ENCODE assay signal across 24 mouse cellular contexts in the genomic region with DNA sequence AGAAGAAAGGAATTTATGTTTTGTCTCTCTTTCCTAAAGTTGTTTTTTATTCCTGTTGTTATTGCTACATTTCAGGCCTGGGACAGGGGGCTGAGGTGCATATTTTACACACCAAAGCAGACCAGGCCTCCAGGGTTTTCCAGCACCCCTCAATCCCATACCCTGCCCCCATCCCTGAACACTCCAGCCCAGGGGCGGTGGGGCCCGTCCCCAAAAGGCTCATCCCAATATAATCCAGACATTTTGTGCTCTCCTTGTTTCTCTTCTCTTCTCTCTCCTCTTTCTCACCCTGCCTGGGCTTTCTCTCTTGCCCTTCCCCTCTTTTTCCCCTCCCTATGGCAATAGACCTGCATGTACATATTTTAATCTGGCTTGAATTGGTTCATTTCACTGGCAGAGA.
"Had no signal": no experiment of that assay in that cellular context is flagged by ENCODE, and none has a peak within 500 bp of the region (broad histone marks: within the 10 kb centered on the region; RNA-seq: fewer than 3 reads in every experiment).

No protein-coding gene starts in this region.

- ATAC-seq: hindbrain, embryonic 16.5 days; inflammation-experienced regulatory T-cells, adult 6 months; intestine, postnatal 0 days; liver, embryonic 12.5 days had no signal

- H3K27me3 ChIP-seq: heart, embryonic 13.5 days; heart, embryonic 15.5 days; hindbrain, embryonic 12.5 days; limb, embryonic 15.5 days; liver, embryonic 12.5 days had no signal

- H3K9ac ChIP-seq: heart, embryonic 13.5 days; heart, embryonic 15.5 days; hindbrain, embryonic 12.5 days; hindbrain, embryonic 14.5 days; limb, embryonic 15.5 days; liver, embryonic 12.5 days; liver, embryonic 14.5 days had no signal

- DNase-seq: gastrocnemius, adult 2 months; gastrocnemius, postnatal 10 days; gastrocnemius, postnatal 25 days; heart, adult 2 months; heart, postnatal 14 days; heart, postnatal 4 days; kidney, adult 18-20 months; kidney, adult 8-10 months; kidney, postnatal 36 days; layer of hippocampus, adult 9-11 months; layer of hippocampus, postnatal 36 days; lung, adult 18-20 months had no signal

- H3K4me1 ChIP-seq: heart, embryonic 13.5 days; heart, embryonic 15.5 days; liver, embryonic 12.5 days had no signal

- H3K27ac ChIP-seq: gastrocnemius, adult 2 months; heart, adult 2 months; heart, embryonic 13.5 days; heart, embryonic 15.5 days; hindbrain, embryonic 10.5 days; hindbrain, embryonic 12.5 days; hindbrain, embryonic 14.5 days; kidney, postnatal 0 days; limb, embryonic 15.5 days; liver, embryonic 12.5 days; liver, embryonic 14.5 days had no signal

- H3K4me2 ChIP-seq: heart, embryonic 13.5 days; heart, embryonic 15.5 days; hindbrain, embryonic 12.5 days; hindbrain, embryonic 14.5 days; limb, embryonic 15.5 days; liver, embryonic 12.5 days had no signal

- H3K9me3 ChIP-seq: heart, embryonic 15.5 days; hindbrain, embryonic 10.5 days; limb, embryonic 15.5 days had no signal

- H3K4me3 ChIP-seq: gastrocnemius, adult 2 months; heart, adult 2 months; heart, embryonic 13.5 days; heart, embryonic 15.5 days; hindbrain, embryonic 10.5 days; hindbrain, embryonic 12.5 days; limb, embryonic 15.5 days; liver, embryonic 12.5 days had no signal

- H3K36me3 ChIP-seq: heart, embryonic 13.5 days; heart, embryonic 15.5 days; hindbrain, embryonic 10.5 days; hindbrain, embryonic 12.5 days; limb, embryonic 15.5 days; liver, embryonic 12.5 days had no signal
